Mouse (Mus musculus) heart, postnatal 0 days (tissue): ENCODE measurements around the gene Tmem8b. TPM values are rescaled to one million over a fixed set of nuclear protein-coding genes. Genes with fewer than 3 reads are reported as not detected.

Experiments
- ATAC-seq: fragments of 200-750 bp; cut with Nextera tagmentation; 2 replicates; pipeline ENCODE4 v1.8.0; 2017; ENCODE audit warnings: low read depth, moderate number of reproducible peaks, moderate library complexity; ENCODE audit not compliant: insufficient read depth
- DNase-seq: peaks from one replicate; pipeline ENCODE4 v3.0.0-alpha.2; 2016; ENCODE audit warnings: low spot score
- H3K27ac ChIP-seq: fragments of 300-500 bp; sonication (generic); 2 replicates; pipeline ENCODE4 v1.5.1; 2014; ENCODE audit warnings: low read depth, mild to moderate bottlenecking
- H3K27me3 ChIP-seq: fragments of 300-500 bp; sonication (generic); 2 replicates; pipeline ENCODE4 v1.6.1; 2014; ENCODE audit warnings: low read length, mixed read lengths; ENCODE audit not compliant: control insufficient read depth, insufficient read depth
- H3K36me3 ChIP-seq: fragments of 300-500 bp; sonication (generic); replicated peaks from 2 replicates; pipeline ENCODE4 v1.6.1; 2014; ENCODE audit warnings: low read length, mixed read lengths; ENCODE audit not compliant: control insufficient read depth, insufficient read depth
- H3K4me1 ChIP-seq: fragments of 300-500 bp; sonication (generic); 2 replicates; pipeline ENCODE4 v1.6.1; 2014; ENCODE audit warnings: antibody characterized with exemption; ENCODE audit not compliant: control insufficient read depth, insufficient read depth
- H3K4me2 ChIP-seq: fragments of 300-500 bp; sonication (generic); 2 replicates; pipeline ENCODE4 v1.6.1; 2014; ENCODE audit warnings: low read depth, mild to moderate bottlenecking, low read length, moderate library complexity
- H3K4me3 ChIP-seq: fragments of 300-500 bp; sonication (generic); 2 replicates; pipeline ENCODE4 v1.5.1; 2014; ENCODE audit warnings: low read depth, low read length
- H3K9ac ChIP-seq: fragments of 300-500 bp; sonication (generic); replicated peaks from 2 replicates; pipeline ENCODE4 v1.6.1; 2014; ENCODE audit warnings: low read depth, low read length, mixed read lengths
- H3K9me3 ChIP-seq: fragments of 300-500 bp; sonication (generic); replicated peaks from 2 replicates; pipeline ENCODE4 v1.6.1; 2016; ENCODE audit warnings: low read length; ENCODE audit not compliant: control insufficient read depth
- CTCF ChIP-seq: IDR thresholded peaks from 2 replicates; pipeline ENCODE4 v1.5.1; 2016; ENCODE audit warnings: antibody characterized with exemption, control low read depth, low read depth
- EP300 ChIP-seq: IDR thresholded peaks from 2 replicates; pipeline ENCODE4 v1.6.1; 2016; ENCODE audit warnings: antibody characterized with exemption, low read depth
- WGBS: fragments of 180-500 bp; shearing (Covaris S2); extraction: QIAGEN DNeasy Blood & Tissue Kit; methylation state at CpG from one replicate; pipeline ENCODE4 v1.1.7; 2014; 5-methylcytosine and 5-hydroxymethylcytosine counted together
- polyA plus RNA-seq: library from polyadenylated mRNA; unstranded; fragments of >200 nt; fragmentation: Nextera tagmentation; extraction: Ambion mirVana; gene quantifications from 2 replicates; pipeline ENCODE4 v1.2.1, GENCODE M21; 2015
- total RNA-seq: library from RNA; depleted of rRNA; stranded (reverse); fragments of >200 nt; gene quantifications from 2 replicates; pipeline ENCODE4 v1.2.3, GENCODE M21; 2014; ENCODE audit warnings: low replicate concordance

Tmem8b gene
- total and polyA plus RNA-seq, 2 experiments from 2014 or later = 4.9 to 24.9 TPM

- peak within 1 kb of the TSS; percentile 28; the same call in 1 of the 2 replicates for H3K9ac ChIP-seq
These were observed 61.2 kb downstream of the Tmem8b start, which contains the start of gene Spaar for GRCm38 (mm10) chr4:43729794-43730550. Gene Spaar (plus strand): TSS chr4:43730034.

DNA sequence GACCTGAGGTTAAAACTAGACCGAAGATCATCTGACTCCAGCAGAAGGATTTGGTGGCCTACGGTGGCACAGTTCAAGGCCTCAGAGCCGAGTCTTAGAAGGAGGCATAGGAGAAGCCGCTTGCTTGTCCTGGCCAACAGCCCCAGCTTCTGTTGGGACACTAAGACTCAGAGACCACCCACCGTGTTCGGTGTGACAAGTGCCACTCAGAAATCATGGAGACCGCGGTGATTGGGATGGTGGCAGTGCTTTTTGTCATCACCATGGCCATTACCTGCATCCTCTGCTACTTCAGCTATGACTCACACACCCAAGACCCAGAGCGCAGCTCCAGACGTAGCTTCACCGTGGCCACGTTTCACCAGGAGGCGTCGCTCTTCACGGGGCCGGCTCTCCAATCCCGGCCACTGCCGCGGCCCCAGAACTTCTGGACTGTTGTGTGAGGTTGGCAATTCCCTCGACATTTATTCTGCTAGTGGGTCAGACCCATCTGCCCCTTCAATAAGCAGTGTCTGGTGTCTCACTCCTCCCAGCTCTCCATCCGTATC is 62.1 kb downstream of the Tmem8b start:
- no peak overlapping the region for H3K4me3 ChIP-seq

More at GRCm38 (mm10) chr4:43729794-43730550, 61.2 kb downstream of the Tmem8b start, which contains the start of gene Spaar:
- H3K9me3 ChIP-seq = no peaks in the 10 kb centered on the region
- 29% methylated on average over 14 of the region's 14 CpGs for WGBS
- TF ChIP-seq EP300 (peak; percentile 68; the same call in 1 of the 2 replicates), CTCF (no peak)
- H3K4me1 ChIP-seq = peaks cover 61% of the 10 kb centered on the region
- no peak within 1 kb of the TSS for H3K4me3 ChIP-seq
- no peaks in the 10 kb centered on the region for H3K27me3 ChIP-seq
- H3K36me3 ChIP-seq = no peaks in the 10 kb centered on the region
- peak within 1 kb of the TSS; percentile 26; the same call in 1 of the 2 replicates for H3K4me2 ChIP-seq
- ATAC-seq = peak; percentile 29
- peak within 1 kb of the TSS; percentile 97 for H3K27ac ChIP-seq
- DNase-seq = peak; percentile 70

GRCm38 (mm10) chr4:43732171-43732570 is 63.4 kb downstream of the Tmem8b start:
- WGBS = 0% methylated on average over 1 of the region's 1 CpGs

More for the DNA sequence above, 62.1 kb downstream of the Tmem8b start:
- H3K36me3 ChIP-seq = no peaks in the 10 kb centered on the region
- peak overlapping the region; percentile 97 for H3K27ac ChIP-seq
- 57% methylated on average over 21 of the region's 21 CpGs for WGBS
- DNase-seq (no peak), ATAC-seq (no peak)
- 0 out of 2 replicates have a peak overlapping the region, but pooled peaks have one; percentile 15 for H3K4me2 ChIP-seq
- TF ChIP-seq EP300 (no peak), CTCF (no peak)
- H3K4me1 ChIP-seq = peaks cover 64% of the 10 kb centered on the region
- peak overlapping the region; percentile 28; the same call in 1 of the 2 replicates for H3K9ac ChIP-seq
- no peaks in the 10 kb centered on the region for H3K27me3 ChIP-seq
- no peaks in the 10 kb centered on the region for H3K9me3 ChIP-seq

DNA sequence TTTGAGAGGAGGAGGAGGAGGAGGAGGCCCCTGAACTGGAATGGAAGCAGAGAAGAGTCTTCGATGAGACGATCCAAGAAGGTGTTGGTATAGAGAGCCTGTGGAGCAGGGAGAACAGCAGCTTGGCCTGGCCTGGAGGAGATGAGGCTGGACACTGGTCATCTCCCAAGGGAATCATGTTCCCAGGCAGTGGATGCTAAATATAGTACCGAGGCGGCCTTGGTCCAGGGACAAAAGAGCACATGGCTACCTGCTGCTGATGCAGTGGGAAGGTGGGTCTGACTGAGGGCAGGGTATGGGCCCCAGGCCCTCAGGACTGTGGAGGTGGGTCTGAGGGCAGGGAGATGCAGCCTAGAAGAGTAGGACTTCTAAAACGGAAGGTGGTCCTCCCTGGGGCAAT is 64.4 kb downstream of the Tmem8b start:
- Histone ChIP-seq H3K27me3 (no peaks in the 10 kb centered on the region), H3K36me3 (no peaks in the 10 kb centered on the region), H3K4me3 (no peak overlapping the region), H3K9me3 (no peaks in the 10 kb centered on the region), H3K4me2 (no peak overlapping the region), H3K27ac (peak overlapping the region; percentile 13; the same call in 1 of the 2 replicates), H3K9ac (no peak overlapping the region), H3K4me1 (peaks cover 46% of the 10 kb centered on the region)
- 53% methylated on average over 5 of the region's 5 CpGs for WGBS
- TF ChIP-seq CTCF = no peak
- no peak for TF ChIP-seq EP300
- no peak for DNase-seq
- ATAC-seq = no peak

More at GRCm38 (mm10) chr4:43732171-43732570, 63.4 kb downstream of the Tmem8b start:
- H3K27ac ChIP-seq = peak overlapping the region; percentile 46; the same call in 1 of the 2 replicates
- DNase-seq (no peak), ATAC-seq (no peak)
- no peaks in the 10 kb centered on the region for H3K27me3 ChIP-seq
- H3K4me2 ChIP-seq = 0 out of 2 replicates have a peak overlapping the region, but pooled peaks have one; percentile 16
- H3K4me1 ChIP-seq = peaks cover 56% of the 10 kb centered on the region
- no peaks in the 10 kb centered on the region for H3K9me3 ChIP-seq
- no peak overlapping the region for H3K4me3 ChIP-seq
- H3K9ac ChIP-seq = 0 out of 2 replicates have a peak overlapping the region, but pooled peaks have one; percentile 20
- no peak for TF ChIP-seq EP300
- no peak for TF ChIP-seq CTCF
- no peaks in the 10 kb centered on the region for H3K36me3 ChIP-seq

DNA sequence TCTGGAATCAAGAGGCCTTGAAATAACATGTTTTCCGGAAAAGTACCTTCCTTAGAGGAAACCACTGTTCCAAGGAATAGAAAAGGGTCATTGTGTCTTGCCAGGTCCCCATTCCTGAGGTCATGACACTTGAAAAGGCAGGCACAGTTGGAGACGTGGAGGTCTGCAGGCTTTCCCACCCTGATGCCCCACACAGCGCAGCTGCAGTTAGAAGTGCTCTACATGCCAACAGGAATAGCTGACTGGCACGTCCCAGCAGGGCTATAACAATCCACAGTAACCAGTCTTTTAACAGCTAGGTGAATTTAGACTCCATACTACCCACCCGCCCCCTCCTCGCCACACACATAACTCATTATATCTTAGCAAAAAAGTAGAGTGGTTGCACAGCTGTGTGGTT is 68.4 kb downstream of the Tmem8b start:
- ATAC-seq = no peak
- H3K4me1 ChIP-seq = peaks cover 16% of the 10 kb centered on the region
- no peaks in the 10 kb centered on the region for H3K36me3 ChIP-seq
- TF ChIP-seq EP300 (no peak), CTCF (no peak)
- H3K27me3 ChIP-seq = no peaks in the 10 kb centered on the region
- H3K9ac ChIP-seq = no peak overlapping the region
- WGBS = 71% methylated on average over 6 of the region's 6 CpGs
- no peak overlapping the region for H3K4me3 ChIP-seq
- H3K4me2 ChIP-seq = no peak overlapping the region
- DNase-seq = no peak
- H3K9me3 ChIP-seq = no peaks in the 10 kb centered on the region
- H3K27ac ChIP-seq = no peak overlapping the region
